Mouse (Mus musculus): ENCODE measurements around the gene Gdf15. TPM values are rescaled to one million over a fixed set of nuclear protein-coding genes. Genes with fewer than 3 reads are reported as not detected.
"Not testable (repeated sequence)": the region's sequence is repeated elsewhere in the genome, so short reads cannot be mapped to it uniquely, and the experiment has no call there.

Gene Gdf15
- polyA plus RNA-seq, 1 experiment = 5.4 TPM

GRCm38 (mm10) chr8:70597417-70598272, 34.6 kb downstream of the Gdf15 start:
- Histone ChIP-seq H3K4me3 (replicated peaks; ENCODE audit: extremely low read depth, low read depth, low read length) (no peak overlapping the region), H3K4me1 (ENCODE audit: control insufficient read depth, insufficient read depth, low read length) (peaks cover 12% of the 10 kb centered on the region; the same call in 1 of the 2 replicates)
- TF ChIP-seq CTCF (IDR thresholded peaks at IDR 0.05; ENCODE audit: insufficient read depth, low read length) (no peak), POLR2A (IDR thresholded peaks at IDR 0.05; ENCODE audit: borderline replicate concordance, extremely low read depth, low read depth, low read length) (no peak)
- no peak for DNase-seq
- WGBS = 57% methylated on average over 67 of the region's 68 CpGs

GRCm38 (mm10) chr8:70596775-70597416, 35.4 kb downstream of the Gdf15 start:
- Histone ChIP-seq H3K4me1 (ENCODE audit: control insufficient read depth, insufficient read depth, low read length) (peaks cover 12% of the 10 kb centered on the region; the same call in 1 of the 2 replicates), H3K4me3 (replicated peaks; ENCODE audit: extremely low read depth, low read depth, low read length) (no peak overlapping the region)
- 91% methylated on average over 17 of the region's 17 CpGs for WGBS
- no peak for DNase-seq
- no peak for TF ChIP-seq POLR2A (IDR thresholded peaks at IDR 0.05; ENCODE audit: borderline replicate concordance, extremely low read depth, low read depth, low read length)
- TF ChIP-seq CTCF (IDR thresholded peaks at IDR 0.05; ENCODE audit: insufficient read depth, low read length) = no peak

GRCm38 (mm10) chr8:70596216-70596615, 36.0 kb downstream of the Gdf15 start:
- no peak overlapping the region for H3K4me3 ChIP-seq (replicated peaks; ENCODE audit: extremely low read depth, low read depth, low read length)
- TF ChIP-seq CTCF (IDR thresholded peaks at IDR 0.05; ENCODE audit: insufficient read depth, low read length) (no peak), POLR2A (IDR thresholded peaks at IDR 0.05; ENCODE audit: borderline replicate concordance, extremely low read depth, low read depth, low read length) (no peak)
- WGBS = 94% methylated on average over 18 of the region's 18 CpGs
- DNase-seq = no peak
- peaks cover 9% of the 10 kb centered on the region; the same call in 1 of the 2 replicates for H3K4me1 ChIP-seq (ENCODE audit: control insufficient read depth, insufficient read depth, low read length)

- TF ChIP-seq POLR2A (IDR thresholded peaks at IDR 0.05; ENCODE audit: borderline replicate concordance, extremely low read depth, low read depth, low read length) = no peak
- no peak for TF ChIP-seq CTCF (IDR thresholded peaks at IDR 0.05; ENCODE audit: insufficient read depth, low read length)
- 90% methylated on average over 12 of the region's 12 CpGs for WGBS
- no peak overlapping the region for H3K4me3 ChIP-seq (replicated peaks; ENCODE audit: extremely low read depth, low read depth, low read length)
- H3K4me1 ChIP-seq (ENCODE audit: control insufficient read depth, insufficient read depth, low read length) = peaks cover 8% of the 10 kb centered on the region; the same call in 1 of the 2 replicates
- DNase-seq = no peak
Measured at GRCm38 (mm10) chr8:70595811-70596210, 36.4 kb downstream of the Gdf15 start.

GRCm38 (mm10) chr8:70594621-70595564, 37.4 kb downstream of the Gdf15 start:
- TF ChIP-seq POLR2A (IDR thresholded peaks at IDR 0.05; ENCODE audit: borderline replicate concordance, extremely low read depth, low read depth, low read length) (no peak), CTCF (IDR thresholded peaks at IDR 0.05; ENCODE audit: insufficient read depth, low read length) (no peak)
- Histone ChIP-seq H3K4me1 (ENCODE audit: control insufficient read depth, insufficient read depth, low read length) (peaks cover 5% of the 10 kb centered on the region; the same call in 1 of the 2 replicates), H3K4me3 (replicated peaks; ENCODE audit: extremely low read depth, low read depth, low read length) (peak overlapping the region; percentile 61)
- 14% methylated on average over 82 of the region's 82 CpGs for WGBS
- no peak for DNase-seq

- H3K4me3 ChIP-seq (replicated peaks; ENCODE audit: extremely low read depth, low read depth, low read length) = peak within 1 kb of the TSS; percentile 61
- peak; percentile 83 for DNase-seq
- peaks cover 5% of the 10 kb centered on the region; the same call in 1 of the 2 replicates for H3K4me1 ChIP-seq (ENCODE audit: control insufficient read depth, insufficient read depth, low read length)
- under 1% methylated on average over 40 of the region's 40 CpGs for WGBS
- TF ChIP-seq POLR2A (IDR thresholded peaks at IDR 0.05; ENCODE audit: borderline replicate concordance, extremely low read depth, low read depth, low read length) = peak; percentile 76; the same call in 1 of the 2 replicates
- no peak for TF ChIP-seq CTCF (IDR thresholded peaks at IDR 0.05; ENCODE audit: insufficient read depth, low read length)
Measured at GRCm38 (mm10) chr8:70593961-70594609, 38.2 kb downstream of the Gdf15 start, which contains the start of gene Isyna1. Isyna1 (plus strand) TSS chr8:70594373.

GRCm38 (mm10) chr8:70593173-70593572, 39.1 kb downstream of the Gdf15 start:
- no peak for DNase-seq
- WGBS = 53% methylated on average over 8 of the region's 8 CpGs
- no peak for TF ChIP-seq CTCF (IDR thresholded peaks at IDR 0.05; ENCODE audit: insufficient read depth, low read length)
- TF ChIP-seq POLR2A (IDR thresholded peaks at IDR 0.05; ENCODE audit: borderline replicate concordance, extremely low read depth, low read depth, low read length) = peak; percentile 11; the same call in 1 of the 2 replicates
- Histone ChIP-seq H3K4me1 (ENCODE audit: control insufficient read depth, insufficient read depth, low read length) (peaks cover 5% of the 10 kb centered on the region; the same call in 1 of the 2 replicates), H3K4me3 (replicated peaks; ENCODE audit: extremely low read depth, low read depth, low read length) (no peak overlapping the region)

GRCm38 (mm10) chr8:70591569-70591968, 40.7 kb downstream of the Gdf15 start:
- TF ChIP-seq CTCF (IDR thresholded peaks at IDR 0.05; ENCODE audit: insufficient read depth, low read length) (no peak), POLR2A (IDR thresholded peaks at IDR 0.05; ENCODE audit: borderline replicate concordance, extremely low read depth, low read depth, low read length) (no peak)
- peaks cover 5% of the 10 kb centered on the region; the same call in 1 of the 2 replicates for H3K4me1 ChIP-seq (ENCODE audit: control insufficient read depth, insufficient read depth, low read length)
- H3K4me3 ChIP-seq (replicated peaks; ENCODE audit: extremely low read depth, low read depth, low read length) = no peak overlapping the region
- WGBS = 88% methylated on average over 12 of the region's 12 CpGs
- DNase-seq = no peak

- H3K4me3 ChIP-seq (replicated peaks; ENCODE audit: extremely low read depth, low read depth, low read length); DNase-seq; H3K4me1 ChIP-seq (ENCODE audit: control insufficient read depth, insufficient read depth, low read length): not testable (repeated sequence)
- 92% methylated on average over 4 of the region's 4 CpGs for WGBS
Measured at GRCm38 (mm10) chr8:70587955-70588354, 44.3 kb downstream of the Gdf15 start.

Data from lung, adult 2 months (tissue).